Mouse (Mus musculus) heart, postnatal 0 days (tissue): ENCODE measurements around the gene Sh3bp4.

Source experiments
- CTCF ChIP-seq: IDR thresholded peaks from 2 replicates; pipeline ENCODE4 v1.5.1; 2016; ENCODE audit warnings: antibody characterized with exemption, control low read depth, low read depth
- EP300 ChIP-seq: IDR thresholded peaks from 2 replicates; pipeline ENCODE4 v1.6.1; 2016; ENCODE audit warnings: antibody characterized with exemption, low read depth

GRCm38 (mm10) chr1:89039836-89040235 lies 30.4 kb upstream of the Sh3bp4 start:
- no peak for TF ChIP-seq CTCF
- TF ChIP-seq EP300 = no peak
